Mouse (Mus musculus) liver, embryonic 14.5 days (tissue): Measurements from ENCODE around the gene Psip1. TPM values are rescaled to one million over a fixed set of nuclear protein-coding genes. Genes with fewer than 3 reads are reported as not detected.

Source experiments
- ATAC-seq: fragments of 200-750 bp; cut with Nextera tagmentation; 2 replicates; pipeline ENCODE4 v1.8.0; 2017; ENCODE audit warnings: moderate number of reproducible peaks, mild to moderate bottlenecking, moderate library complexity; ENCODE audit not compliant: insufficient read depth
- DNase-seq, 3 experiments: peaks; one replicate each; pipeline ENCODE4 v3.0.0-alpha.2; 2012 to 2013; ENCODE audit warnings: low read depth in 3 of 3, low spot score in 3 of 3
- H3K27ac ChIP-seq: fragments of 300-500 bp; sonication (generic); 2 replicates; pipeline ENCODE4 v1.5.1; 2014; ENCODE audit warnings: moderate library complexity, mild to moderate bottlenecking, control low read depth, inconsistent platforms
- H3K27me3 ChIP-seq: fragments of 300-500 bp; sonication (generic); 2 replicates; pipeline ENCODE4 v1.6.1; 2014; ENCODE audit warnings: mild to moderate bottlenecking, low read length, moderate library complexity; ENCODE audit not compliant: control insufficient read depth, insufficient read depth
- H3K36me3 ChIP-seq: fragments of 300-500 bp; sonication (generic); replicated peaks from 2 replicates; pipeline ENCODE4 v1.6.1; 2014; ENCODE audit warnings: low read depth; ENCODE audit not compliant: control insufficient read depth, insufficient read depth
- H3K4me1 ChIP-seq, 2 experiments: fragments of 200-500 bp in 1 of 2; fragments of 300-500 bp in 1 of 2; sonication (generic) in 1 of 2; replicated peaks; 2 replicates each; pipeline ENCODE4 v1.6.1; 2012 to 2014; ENCODE audit warnings: antibody characterized with exemption in 1 of 2, inconsistent platforms in 1 of 2, low read length in 1 of 2; ENCODE audit not compliant: control insufficient read depth in 2 of 2, insufficient read depth in 2 of 2
- H3K4me2 ChIP-seq: fragments of 300-500 bp; sonication (generic); 2 replicates; pipeline ENCODE4 v1.6.1; 2014; ENCODE audit warnings: low read depth, mild to moderate bottlenecking, control low read depth, moderate library complexity
- H3K4me3 ChIP-seq, 2 experiments: fragments of 200-500 bp in 1 of 2; fragments of 300-500 bp in 1 of 2; sonication (generic) in 1 of 2; 2 replicates each; pipeline ENCODE4 v1.5.1; 2012 to 2014; ENCODE audit warnings: low read depth in 2 of 2, low read length in 2 of 2, mild to moderate bottlenecking in 2 of 2, control low read depth in 1 of 2, inconsistent platforms in 1 of 2, moderate library complexity in 1 of 2; ENCODE audit not compliant: insufficient read depth in 1 of 2
- H3K9ac ChIP-seq: fragments of 300-500 bp; sonication (generic); replicated peaks from 2 replicates; pipeline ENCODE4 v1.6.1; 2014; ENCODE audit warnings: mild to moderate bottlenecking, control low read depth, moderate library complexity
- H3K9me3 ChIP-seq: fragments of 300-500 bp; sonication (generic); 2 replicates; pipeline ENCODE4 v1.6.1; 2016; ENCODE audit warnings: low read length, mixed read lengths; ENCODE audit not compliant: control insufficient read depth
- CTCF ChIP-seq: IDR thresholded peaks from 2 replicates; pipeline ENCODE4 v1.5.1; 2016; ENCODE audit warnings: antibody characterized with exemption, low read depth, control low read depth
- EP300 ChIP-seq: IDR thresholded peaks from 2 replicates; pipeline ENCODE4 v1.6.1; 2016; ENCODE audit warnings: antibody characterized with exemption, low read depth
- WGBS: fragments of 180-500 bp; shearing (Covaris S2); extraction: QIAGEN DNeasy Blood & Tissue Kit; methylation state at CpG from one replicate; pipeline ENCODE4 v1.1.7; 2014; ENCODE audit not compliant: insufficient replicate concordance; 5-methylcytosine and 5-hydroxymethylcytosine counted together
- polyA plus RNA-seq, 2 experiments: library from polyadenylated mRNA; depleted of rRNA in 1 of 2; stranded (reverse) in 1 of 2; unstranded in 1 of 2; fragments of >200 nt; fragmentation: Nextera tagmentation in 1 of 2; extraction: Ambion mirVana in 1 of 2; gene quantifications; 2 replicates each; pipeline versions ENCODE4 v1.2.1 to v1.2.3; 2012 to 2014

The Psip1 gene
- polyA plus RNA-seq, 2 experiments, result 41.4 to 54.7 TPM

- H3K27me3 ChIP-seq, result no peaks in the 10 kb centered on the region
- DNase-seq, result no peak
- 81% methylated on average over 8 of the region's 8 CpGs for WGBS
- H3K36me3 ChIP-seq, result peaks cover 25% of the 10 kb centered on the region
- TF ChIP-seq EP300 (no peak), CTCF (no peak)
- H3K4me1 ChIP-seq, result no peaks in the 10 kb centered on the region
- no peak overlapping the region for H3K4me3 ChIP-seq
- no peaks in the 10 kb centered on the region for H3K9me3 ChIP-seq
- no peak for ATAC-seq
- H3K4me2 ChIP-seq, result no peak overlapping the region
- H3K9ac ChIP-seq, result no peak overlapping the region
- no peak overlapping the region for H3K27ac ChIP-seq
Observed at GRCm38 (mm10) chr4:83436375-83436774, 49.9 kb downstream of the Psip1 start.

GRCm38 (mm10) chr4:83432901-83433300, 53.4 kb downstream of the Psip1 start:
- no peak overlapping the region for H3K4me2 ChIP-seq
- no peak overlapping the region for H3K4me3 ChIP-seq
- DNase-seq (no peak), ATAC-seq (no peak)
- no peaks in the 10 kb centered on the region for H3K9me3 ChIP-seq
- 73% methylated on average over 6 of the region's 6 CpGs for WGBS
- no peaks in the 10 kb centered on the region for H3K27me3 ChIP-seq
- TF ChIP-seq CTCF (no peak), EP300 (no peak)
- H3K27ac ChIP-seq, result no peak overlapping the region
- no peak overlapping the region for H3K9ac ChIP-seq
- peaks cover 27% of the 10 kb centered on the region for H3K36me3 ChIP-seq
- no peaks in the 10 kb centered on the region for H3K4me1 ChIP-seq

GRCm38 (mm10) chr4:83431950-83432349, 54.3 kb downstream of the Psip1 start:
- no peak overlapping the region for H3K4me2 ChIP-seq
- H3K4me1 ChIP-seq, result no peaks in the 10 kb centered on the region
- H3K36me3 ChIP-seq, result peaks cover 21% of the 10 kb centered on the region
- DNase-seq (no peak), ATAC-seq (no peak)
- H3K27me3 ChIP-seq, result no peaks in the 10 kb centered on the region
- no peak overlapping the region for H3K4me3 ChIP-seq
- no peak overlapping the region for H3K9ac ChIP-seq
- TF ChIP-seq EP300 (no peak), CTCF (no peak)
- 80% methylated on average over 7 of the region's 7 CpGs for WGBS
- H3K27ac ChIP-seq, result no peak overlapping the region
- H3K9me3 ChIP-seq, result no peaks in the 10 kb centered on the region

- Histone ChIP-seq H3K9ac (no peak overlapping the region), H3K9me3 (no peaks in the 10 kb centered on the region), H3K4me1 (no peaks in the 10 kb centered on the region), H3K4me3 (no peak overlapping the region), H3K36me3 (peaks cover 8% of the 10 kb centered on the region), H3K4me2 (no peak overlapping the region), H3K27me3 (no peaks in the 10 kb centered on the region), H3K27ac (no peak overlapping the region)
- DNase-seq (no peak), ATAC-seq (no peak)
- 83% methylated on average over 4 of the region's 4 CpGs for WGBS
- TF ChIP-seq CTCF (peak; percentile 43; the same call in 1 of the 2 replicates), EP300 (no peak)
Observed at GRCm38 (mm10) chr4:83428845-83429244, 57.4 kb downstream of the Psip1 start.

- H3K4me1 ChIP-seq, result no peaks in the 10 kb centered on the region
- no peak for ATAC-seq
- no peak overlapping the region for H3K4me3 ChIP-seq
- no peaks in the 10 kb centered on the region for H3K27me3 ChIP-seq
- H3K4me2 ChIP-seq, result no peak overlapping the region
- 85% methylated on average over 8 of the region's 8 CpGs for WGBS
- H3K27ac ChIP-seq, result no peak overlapping the region
- no peak for DNase-seq
- no peaks in the 10 kb centered on the region for H3K9me3 ChIP-seq
- H3K36me3 ChIP-seq, result peaks cover 8% of the 10 kb centered on the region
- no peak overlapping the region for H3K9ac ChIP-seq
- TF ChIP-seq EP300 (no peak), CTCF (no peak)
Observed at GRCm38 (mm10) chr4:83427696-83428095, 58.6 kb downstream of the Psip1 start.

GRCm38 (mm10) chr4:83427141-83427540, 59.1 kb downstream of the Psip1 start:
- no peak for TF ChIP-seq CTCF
- no peak for DNase-seq
- peaks cover 8% of the 10 kb centered on the region for H3K36me3 ChIP-seq
- no peak overlapping the region for H3K4me3 ChIP-seq
- no peaks in the 10 kb centered on the region for H3K27me3 ChIP-seq
- no peak for ATAC-seq
- H3K27ac ChIP-seq, result no peak overlapping the region
- no peak overlapping the region for H3K4me2 ChIP-seq
- H3K9me3 ChIP-seq, result no peaks in the 10 kb centered on the region
- WGBS, result 82% methylated on average over 7 of the region's 7 CpGs
- no peak overlapping the region for H3K9ac ChIP-seq
- no peaks in the 10 kb centered on the region for H3K4me1 ChIP-seq
